Mouse (Mus musculus) CH12.LX (cell line): ENCODE measurements around the gene Hsd17b2.

Experiments
- CTCF ChIP-seq, 2 experiments: IDR thresholded peaks in 1 of 2; conservative IDR thresholded peaks in 1 of 2; 2 replicates each; pipeline ENCODE4 v1.5.1; 2011 to 2012; ENCODE audit warnings: low read depth in 2 of 2, low read length in 2 of 2, improper control_type of control experiment in 1 of 2, inconsistent platforms in 1 of 2, mild to moderate bottlenecking in 1 of 2, moderate library complexity in 1 of 2
- NRF1 ChIP-seq: IDR thresholded peaks from 2 replicates; pipeline ENCODE4 v1.6.1; 2014; ENCODE audit warnings: low read depth, mild to moderate bottlenecking, inconsistent platforms, low read length, improper control_type of control experiment, moderate library complexity
- POLR2A ChIP-seq: IDR thresholded peaks from 2 replicates; pipeline ENCODE4 v1.6.1; 2011; ENCODE audit warnings: low read depth, mild to moderate bottlenecking, improper control_type of control experiment, low read length
- ZC3H11A ChIP-seq: IDR thresholded peaks from 2 replicates; pipeline ENCODE4 v1.6.1; 2012; ENCODE audit warnings: low read depth, mild to moderate bottlenecking, inconsistent platforms, low read length, improper control_type of control experiment

- TF ChIP-seq NRF1 (no peak), POLR2A (no peak), ZC3H11A (no peak), CTCF (conservative IDR thresholded peaks at IDR 0.05 in 1 of 2, IDR thresholded peaks at IDR 0.05 in 1 of 2; ENCODE audit: low read depth in 2 of 2, low read length in 2 of 2) (no peak)
Observed at GRCm38 (mm10) chr8:117695636-117696035, 6.1 kb upstream of the Hsd17b2 start.
